Mouse (Mus musculus): ENCODE results near the gene Mup11.
"Not testable (repeated sequence)": the region's sequence is repeated elsewhere in the genome, so short reads cannot be mapped to it uniquely, and the experiment has no call there.

Mup11 gene

GRCm38 (mm10) chr4:60662311-60662710, at the start of gene Mup11:
Gene Mup11 (minus strand): TSS chr4:60662411.
- DNase-seq (ENCODE audit: low spot score in 2 of 2): not testable (repeated sequence)
